Mouse (Mus musculus): ENCODE results near the gene Shc1.
A peak's percentile ranks its signal among the peaks of the same experiment; 100 is the strongest.

The Shc1 gene

DNA sequence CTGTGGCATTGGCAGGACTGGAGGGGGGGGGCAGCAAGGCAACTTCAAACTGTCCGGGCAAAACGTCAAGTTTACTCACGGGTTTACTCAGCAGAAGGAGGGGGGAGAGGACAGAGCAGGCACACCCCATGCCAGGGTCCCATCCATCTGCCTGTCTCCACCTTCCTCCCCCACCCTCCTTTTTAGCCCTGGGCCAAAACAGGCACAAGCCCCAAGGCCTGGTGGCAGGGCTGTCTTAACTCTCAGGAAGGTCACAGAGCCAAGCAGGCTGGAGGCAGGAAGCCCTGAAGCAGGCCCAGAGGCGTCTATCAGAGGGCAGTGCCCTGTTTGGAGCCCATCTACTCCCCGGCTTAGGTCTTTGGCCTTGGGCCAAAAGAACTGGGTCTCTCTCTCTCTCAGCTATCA, 28.1 kb upstream of the Shc1 start:
- DNase-seq (ENCODE audit: low spot score in 2 of 2): peak in 1 of 2 experiments; percentile 71

DNA sequence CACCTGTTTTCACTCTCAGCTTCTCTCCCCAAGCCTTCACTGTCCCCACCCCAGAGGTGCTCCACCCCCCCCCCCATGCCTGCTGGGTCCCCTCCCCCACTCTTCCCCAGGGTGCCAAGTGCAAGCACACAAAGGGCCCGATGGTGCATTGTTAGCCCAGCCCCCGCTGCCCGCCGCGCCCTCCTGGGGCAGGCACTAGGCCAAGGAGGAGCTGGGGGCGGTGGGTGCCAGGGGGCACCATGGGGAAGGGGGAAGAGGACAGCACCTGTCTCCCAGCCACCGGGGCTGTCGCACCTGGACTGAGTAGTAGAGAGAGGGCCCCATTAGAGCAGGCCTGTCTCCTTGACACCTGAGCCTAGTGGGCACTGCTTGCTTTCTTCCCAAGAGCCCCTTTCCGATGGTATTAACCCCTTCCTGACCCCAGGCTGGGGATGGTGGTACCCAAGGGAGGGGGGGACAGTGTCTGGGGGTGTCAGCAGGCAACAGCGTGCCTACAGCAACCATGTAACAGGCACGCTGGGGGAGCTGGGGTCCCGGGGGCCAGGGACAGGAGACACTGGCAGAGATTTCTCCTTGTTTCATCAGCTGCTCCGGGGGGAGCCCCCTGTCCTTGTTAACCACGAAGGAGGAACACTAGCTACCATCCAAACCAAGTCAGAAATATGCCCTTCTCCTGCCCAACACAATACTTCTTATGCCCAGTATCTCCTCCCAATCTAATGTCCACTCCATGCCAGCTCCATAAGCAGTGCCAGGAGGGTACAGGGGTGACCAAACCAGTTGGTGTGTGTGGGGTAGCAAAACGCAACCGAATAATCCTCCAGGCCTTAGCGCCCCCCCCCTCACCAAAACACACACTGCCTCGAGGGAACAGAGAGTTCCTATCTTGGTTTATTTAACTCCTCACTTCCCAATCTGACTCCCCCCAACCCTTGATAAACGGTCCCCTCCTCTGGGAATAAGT, 27.3 kb upstream of the Shc1 start:
- DNase-seq (ENCODE audit: low spot score in 2 of 2): peak; percentile 54 to 76

DNA sequence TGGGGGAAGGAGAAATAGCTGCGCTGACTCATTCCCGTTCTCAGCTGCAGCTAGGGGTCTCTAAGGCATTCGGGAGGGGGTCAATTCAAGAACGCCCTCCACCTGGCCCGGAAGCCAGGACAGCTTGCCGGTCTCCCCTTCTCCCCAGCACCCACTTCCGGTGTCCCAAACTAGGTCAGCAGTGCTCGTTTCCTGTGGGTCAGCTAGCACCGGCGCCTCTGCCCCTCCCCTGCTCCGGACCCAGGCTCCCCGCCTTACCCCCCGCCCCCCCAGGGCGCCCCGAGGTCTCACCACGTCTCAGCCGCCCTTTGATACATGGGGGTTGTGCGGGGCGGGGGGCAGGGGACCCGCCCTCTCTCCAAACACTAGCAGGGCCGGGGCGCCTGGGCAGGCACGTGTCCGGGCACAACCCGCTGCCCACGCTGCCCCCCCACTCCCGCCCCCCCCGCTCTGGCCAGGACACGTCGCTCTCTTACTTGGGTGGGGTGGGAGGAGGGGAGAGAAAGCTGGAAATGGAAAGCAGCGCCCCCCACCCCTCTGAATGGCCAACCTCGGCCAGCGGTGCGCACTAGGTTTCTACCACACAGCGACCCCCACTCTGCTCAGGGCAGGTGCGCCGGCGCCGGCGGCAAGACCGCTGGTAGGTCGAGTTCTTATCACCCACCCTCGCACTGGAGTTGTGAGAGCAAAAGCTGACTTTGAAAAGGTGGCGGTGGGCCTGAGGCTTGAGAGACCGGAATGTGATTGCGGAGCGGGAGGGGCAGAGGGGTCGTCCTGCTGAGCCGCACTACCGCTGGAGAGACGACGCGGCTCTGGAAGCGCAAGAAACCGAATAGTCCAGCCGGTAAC, 26.4 kb upstream of the Shc1 start:
- peak in 1 of 2 experiments; percentile 70 for DNase-seq (ENCODE audit: low spot score in 2 of 2)

DNA sequence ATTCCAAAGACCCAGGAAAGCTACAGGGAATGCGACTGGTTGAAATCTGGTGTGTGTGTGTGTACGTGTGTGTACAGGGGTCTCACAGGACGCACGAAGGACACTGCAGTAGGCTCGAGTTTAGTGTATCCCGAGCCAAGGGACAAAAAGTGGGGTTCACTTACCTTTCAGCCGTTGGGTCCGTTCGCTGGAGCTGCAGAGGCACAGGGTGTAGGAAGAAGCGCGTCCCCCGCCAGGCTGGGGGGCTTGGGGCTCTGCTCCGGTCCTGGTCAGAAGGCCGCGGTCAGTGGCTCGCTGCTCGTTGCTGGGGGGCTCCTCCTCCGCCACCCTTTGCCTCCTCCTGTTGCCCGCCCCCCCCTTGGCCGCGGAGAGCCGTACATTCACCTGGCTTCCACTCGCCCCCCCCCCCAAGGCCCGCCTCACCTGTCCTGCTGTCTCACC, 25.4 kb upstream of the Shc1 start:
- peak; percentile 33 to 74 for DNase-seq (ENCODE audit: low spot score in 2 of 2)

DNA sequence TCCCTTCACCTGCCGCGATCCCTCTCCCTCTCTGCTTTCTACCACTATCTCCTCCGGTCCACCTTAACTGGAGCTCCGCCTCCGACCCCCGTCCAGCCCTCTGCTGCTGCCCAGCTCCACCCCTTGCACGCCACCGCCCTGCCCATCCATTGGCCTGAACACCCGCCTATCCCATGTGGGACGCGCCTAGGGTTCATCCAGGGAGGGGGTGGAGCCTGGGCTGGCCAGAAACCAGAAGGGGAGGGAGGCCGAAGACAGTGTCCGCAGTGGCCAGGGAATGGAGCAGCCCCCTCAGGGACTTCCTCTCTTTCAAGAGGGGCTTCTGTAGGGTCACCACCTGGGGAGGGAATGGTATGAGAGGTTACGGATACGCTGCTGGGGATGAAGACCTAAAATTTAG, 24.6 kb upstream of the Shc1 start:
- peak; percentile 95 to 96 for DNase-seq (ENCODE audit: low spot score in 2 of 2)

DNA sequence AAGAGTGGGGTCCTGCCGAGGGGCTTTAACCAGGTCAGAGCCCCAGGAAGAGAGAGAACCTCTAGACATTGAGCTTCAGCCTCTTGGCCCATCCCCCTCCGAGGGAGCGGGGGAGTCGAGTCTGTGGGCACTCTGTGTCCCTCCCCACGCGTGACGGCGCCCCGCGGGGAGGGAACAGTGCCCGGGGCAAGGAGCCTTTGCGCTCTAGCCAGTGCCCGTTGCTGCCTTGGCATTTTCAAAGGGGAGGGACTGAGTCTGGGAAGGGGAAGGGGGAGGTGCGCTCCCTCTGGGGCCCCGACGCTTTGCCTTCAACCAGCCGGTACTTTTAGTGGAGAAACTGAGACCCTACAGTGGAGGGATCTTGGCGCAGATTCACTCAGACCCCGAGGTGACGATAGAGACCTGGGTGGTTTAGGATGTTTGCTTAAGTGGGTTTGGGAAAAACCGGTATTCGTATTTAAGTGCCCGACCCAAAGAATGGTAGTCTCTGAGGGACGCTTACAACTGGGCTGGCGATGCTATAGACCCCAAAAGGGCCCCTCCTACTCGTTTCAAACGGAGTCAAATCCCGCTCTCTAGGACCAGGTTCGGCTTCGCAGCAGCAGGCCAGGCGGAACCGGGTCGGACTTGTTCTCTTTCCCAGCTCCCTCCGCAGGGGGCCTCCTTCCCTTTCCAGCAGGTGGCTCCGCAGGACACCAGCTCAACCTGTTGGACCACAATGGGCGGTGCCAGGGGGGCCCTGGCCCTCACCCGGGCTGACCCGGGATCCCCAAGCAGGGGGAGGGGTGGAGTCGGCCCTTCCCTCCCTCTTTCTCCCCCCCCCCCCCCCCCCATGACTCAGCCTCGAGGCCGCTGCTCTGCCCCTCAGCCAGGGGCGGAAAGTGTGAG, 24.0 kb upstream of the Shc1 start, which contains the start of gene Zbtb7b:
Gene Zbtb7b, minus strand, starts transcription at position 771 of the 888 bp plus-strand sequence.
- DNase-seq (ENCODE audit: low spot score in 2 of 2): peak; percentile 65 to 84

DNA sequence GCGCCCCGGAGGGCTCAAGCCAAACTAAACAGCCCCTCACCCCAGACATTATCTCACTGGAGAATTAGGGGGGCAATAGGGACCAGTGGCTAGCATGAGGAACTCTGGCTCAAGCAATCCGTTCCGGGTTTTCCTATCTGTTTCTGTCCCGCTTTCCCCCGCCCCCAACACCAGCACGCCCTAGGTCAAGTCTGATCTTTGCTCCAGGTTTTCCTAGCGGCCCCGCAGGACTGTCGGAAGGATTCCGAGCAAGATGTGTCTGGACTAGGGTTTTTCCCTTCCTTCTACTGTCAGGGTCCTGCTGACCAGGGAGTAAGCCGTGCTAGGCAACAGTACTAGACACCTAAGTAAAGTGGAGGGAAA, 23.4 kb upstream of the Shc1 start:
- DNase-seq (ENCODE audit: low spot score in 2 of 2): peak; percentile 75 to 81

DNA sequence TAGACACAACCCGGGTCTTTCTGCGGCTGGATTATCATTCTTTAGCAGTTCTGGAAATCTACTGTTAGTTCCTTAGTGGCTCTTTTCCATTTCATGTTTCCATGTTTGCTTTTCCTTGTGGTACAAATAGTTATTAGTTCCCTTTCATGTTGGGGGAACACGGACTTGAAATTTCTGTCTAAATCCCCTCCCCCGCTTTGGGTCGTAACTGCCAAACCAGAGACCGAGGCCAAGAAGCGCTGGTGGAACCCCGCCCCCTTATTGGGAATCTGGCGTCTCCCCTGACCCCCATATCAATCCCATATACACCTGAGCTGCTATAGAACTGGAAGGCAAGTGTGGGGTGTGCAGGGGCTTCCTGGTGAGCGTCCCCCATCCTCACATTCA, 22.8 kb upstream of the Shc1 start:
- DNase-seq (ENCODE audit: low spot score in 2 of 2): no peak

DNA sequence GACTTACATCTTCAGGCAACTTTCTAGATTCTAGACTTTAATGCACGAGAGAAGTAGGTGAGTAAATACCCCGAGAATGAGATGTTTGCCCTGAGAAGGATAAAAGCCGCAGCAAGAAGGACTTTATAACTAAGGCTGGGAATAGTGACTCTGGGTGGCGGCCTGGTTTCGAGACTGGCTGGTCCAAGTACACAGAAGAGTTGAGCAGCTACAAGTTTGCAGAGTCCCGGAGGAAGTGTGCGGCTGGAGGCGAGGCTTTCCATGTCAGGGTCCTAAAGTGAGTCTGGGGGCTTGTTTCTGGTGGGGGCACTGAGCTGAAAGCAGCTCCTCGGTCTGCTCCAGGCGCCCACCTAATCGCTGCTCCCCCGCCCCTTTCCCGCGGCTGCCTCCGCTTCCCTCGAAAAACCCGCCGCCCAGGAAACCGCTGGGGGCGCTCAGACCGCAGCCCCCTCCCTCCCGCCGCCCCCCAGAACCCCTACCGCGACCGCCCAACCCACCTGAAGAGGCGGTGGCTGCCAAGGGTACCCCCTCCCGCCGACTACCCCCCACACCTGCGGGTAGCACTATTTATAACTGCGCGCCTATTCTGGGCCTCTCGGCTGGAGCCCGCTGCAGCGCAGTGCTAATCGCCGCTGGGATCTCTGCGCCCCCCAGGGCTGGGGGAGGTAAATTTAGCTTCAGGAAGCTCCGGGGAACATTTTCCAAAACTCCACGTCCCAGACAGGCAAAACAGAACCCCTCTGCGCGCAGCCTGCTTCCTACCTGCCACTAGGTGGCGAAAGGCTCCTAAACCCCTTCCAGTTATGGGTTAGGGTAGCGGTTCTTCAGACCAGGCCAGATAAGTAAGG, 22.2 kb upstream of the Shc1 start:
- DNase-seq (ENCODE audit: low spot score in 2 of 2): peak in 1 of 2 experiments; percentile 61

DNA sequence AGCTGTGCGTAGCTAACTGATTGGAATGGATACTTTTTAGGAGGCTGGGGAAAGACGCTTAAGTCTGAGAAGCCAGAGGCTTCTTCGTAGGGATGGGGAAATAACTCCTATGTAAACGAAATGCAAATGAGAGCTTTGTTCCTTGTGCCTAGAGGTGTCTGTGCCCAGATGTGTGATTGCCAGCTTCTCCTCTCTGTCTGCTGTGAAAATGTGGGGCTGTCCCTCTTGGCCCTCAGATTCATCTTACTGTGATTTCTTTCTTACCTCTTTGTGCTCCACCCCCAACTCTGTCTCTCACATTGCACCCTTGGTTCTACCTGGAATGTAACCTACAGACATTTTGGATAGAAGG, 21.6 kb upstream of the Shc1 start:
- no peak for DNase-seq (ENCODE audit: low spot score in 2 of 2)

DNA sequence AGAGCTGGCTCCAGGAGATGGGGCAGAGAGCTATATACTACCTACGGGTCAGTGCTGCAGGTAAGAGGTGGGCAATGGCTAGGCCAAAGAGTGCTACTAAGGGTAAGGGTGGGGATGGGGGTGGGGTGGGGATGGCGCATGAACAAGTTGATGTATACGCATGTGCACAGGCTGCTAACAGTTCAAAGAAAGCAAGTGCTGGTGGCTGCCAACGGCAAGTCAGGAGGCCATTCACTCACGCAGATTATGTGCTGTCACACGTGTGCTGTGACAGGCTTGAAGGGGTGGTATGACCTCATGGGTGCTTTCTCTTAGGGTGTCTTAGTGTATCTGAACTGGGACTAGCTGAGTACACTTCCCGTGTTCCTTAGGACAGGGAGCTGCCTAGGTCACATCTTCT, 16.9 kb upstream of the Shc1 start:
- DNase-seq (ENCODE audit: low spot score in 2 of 2): no peak

DNA sequence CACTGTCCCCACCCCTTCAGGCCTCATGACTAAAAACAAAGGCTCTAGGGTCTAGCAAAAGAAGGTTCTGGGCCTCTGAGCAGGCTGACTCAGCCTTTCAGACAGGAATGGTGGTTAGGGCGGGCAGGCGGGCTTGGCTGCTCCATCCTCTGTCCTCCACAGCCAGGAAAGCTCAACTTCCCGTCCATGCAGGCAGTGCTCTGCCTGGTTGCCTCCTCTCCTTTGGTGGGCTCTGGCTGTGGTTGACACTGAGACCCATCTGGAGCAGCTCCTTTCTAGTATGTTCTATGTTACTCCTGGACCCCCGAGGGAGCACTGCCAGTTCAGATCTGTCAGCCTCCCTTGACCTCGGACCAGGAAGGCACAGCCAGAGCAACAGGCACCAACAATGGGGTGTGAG, 15.6 kb upstream of the Shc1 start, which contains the start of gene Lenep:
Gene Lenep, minus strand, starts transcription at position 101 of the 400 bp plus-strand sequence.
- no peak for DNase-seq (ENCODE audit: low spot score in 2 of 2)

DNA sequence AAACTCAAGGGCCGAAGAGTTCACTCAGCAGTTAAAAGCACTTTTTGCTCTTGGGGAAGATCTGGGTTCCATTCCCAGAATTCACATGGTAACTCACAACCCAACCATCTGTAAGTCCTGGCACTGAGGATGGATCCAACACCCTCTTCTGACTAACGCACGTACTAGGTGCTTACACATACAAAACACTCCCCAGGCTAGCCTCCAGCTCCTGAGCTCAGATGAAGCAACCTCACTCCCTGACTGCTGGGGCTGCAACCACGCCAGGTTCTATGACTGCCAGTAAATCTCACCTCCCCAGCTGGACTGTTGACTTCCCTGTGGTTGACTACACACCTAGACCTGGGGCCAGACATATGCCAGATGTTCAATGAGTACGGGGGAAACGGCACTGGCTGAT, 11.4 kb upstream of the Shc1 start:
- DNase-seq (ENCODE audit: low spot score in 2 of 2): no peak

DNA sequence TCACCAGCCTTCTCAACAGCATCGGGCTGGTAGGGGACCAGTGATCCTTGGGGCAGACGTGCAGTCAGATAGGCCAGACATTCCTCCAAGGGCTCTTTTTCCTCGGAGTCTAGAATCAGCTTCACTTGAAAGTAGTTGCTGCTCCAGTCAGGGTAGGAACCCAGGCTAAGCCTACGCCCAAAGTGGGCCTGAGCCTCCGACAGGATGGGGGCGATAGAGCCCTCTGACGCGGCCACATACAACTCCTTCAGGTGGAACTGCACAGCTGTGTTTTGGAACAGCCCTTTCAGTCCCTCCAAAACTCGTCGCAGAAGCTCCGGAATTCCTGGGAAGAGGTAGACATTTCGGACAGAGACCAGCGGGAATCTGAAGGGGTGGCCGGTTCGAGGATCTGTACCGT, 9.8 kb upstream of the Shc1 start:
- DNase-seq (ENCODE audit: low spot score in 2 of 2): no peak

DNA sequence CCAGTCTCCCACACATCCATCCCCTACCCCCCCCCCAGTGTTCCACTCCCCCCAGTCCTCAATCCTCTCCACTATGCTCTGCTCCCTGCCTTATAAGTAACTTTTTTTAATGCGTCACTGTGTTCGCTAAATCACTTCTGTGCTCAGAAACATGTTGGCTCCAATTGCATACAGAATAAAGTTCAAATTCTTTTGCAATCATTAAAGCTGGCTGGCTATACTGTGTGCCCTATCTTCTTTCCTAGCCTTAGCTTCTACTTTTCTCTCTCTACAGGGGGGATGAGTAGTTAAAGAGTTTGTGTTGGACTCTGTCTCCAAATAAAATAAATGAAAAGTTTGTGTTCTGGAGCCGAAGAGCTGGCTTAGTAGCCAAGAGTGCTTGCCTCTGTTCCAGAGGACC, 8.5 kb upstream of the Shc1 start:
- DNase-seq (ENCODE audit: low spot score in 2 of 2): no peak

DNA sequence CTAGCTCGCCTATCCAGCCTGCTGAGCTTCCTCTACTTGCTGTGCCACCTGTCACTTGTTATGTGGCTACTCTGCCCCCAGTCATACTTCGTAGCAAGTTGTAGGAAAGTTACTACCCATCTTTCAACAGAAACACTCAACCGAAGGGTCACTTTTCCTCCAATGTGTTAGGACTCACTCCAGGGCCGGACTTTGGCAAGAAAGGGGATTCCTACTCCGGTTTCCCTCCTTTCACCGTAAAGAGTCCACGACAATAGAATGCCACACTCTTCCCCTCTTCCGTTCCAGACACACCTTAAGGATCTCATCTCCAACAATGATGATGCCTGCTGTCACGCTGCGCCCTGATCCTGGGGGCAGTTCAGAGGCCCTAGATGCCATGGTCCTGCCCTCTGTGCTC, 7.4 kb upstream of the Shc1 start:
- no peak for DNase-seq (ENCODE audit: low spot score in 2 of 2)

DNA sequence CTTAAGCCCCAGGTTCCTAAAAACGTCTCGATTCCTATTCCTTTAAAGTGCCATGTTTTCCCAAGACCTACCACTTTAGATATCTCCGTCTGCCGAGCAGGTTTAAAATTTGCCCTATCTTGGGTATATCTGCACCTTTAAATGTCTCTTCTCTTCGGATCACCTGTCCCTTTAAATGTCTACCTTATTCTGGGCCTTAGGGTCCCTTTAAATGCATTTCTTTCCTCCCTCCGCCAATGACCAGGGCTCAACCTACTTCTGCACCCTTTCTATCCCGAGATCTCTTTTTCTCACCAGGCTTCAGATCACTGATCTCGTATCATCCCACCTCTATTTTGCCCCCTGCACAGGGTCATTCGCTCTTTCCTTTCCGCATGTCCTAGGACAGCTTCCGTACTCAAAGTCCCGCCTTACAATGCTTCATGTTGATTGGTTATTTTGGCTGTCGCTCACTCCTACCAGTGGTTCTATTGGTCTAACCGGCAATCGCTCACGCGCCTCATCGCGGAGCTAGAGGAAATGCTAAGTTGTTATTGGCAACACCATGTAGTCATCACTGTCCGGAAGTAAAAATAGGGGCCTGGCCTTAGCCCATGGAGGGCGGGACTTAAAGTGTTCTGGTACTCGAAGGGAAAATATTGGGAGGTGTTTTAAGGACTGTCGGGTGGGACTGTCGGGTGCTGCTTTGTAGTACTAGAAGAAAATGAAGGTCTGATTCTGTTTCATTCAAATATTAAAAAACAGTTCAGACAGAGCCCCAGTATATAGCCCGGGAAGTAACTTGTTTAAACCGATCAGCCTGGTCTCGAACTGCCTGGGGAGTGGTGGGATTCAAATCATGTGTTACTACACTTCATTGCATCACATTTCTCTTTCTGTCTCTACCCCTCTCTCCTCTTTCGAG, 6.5 kb upstream of the Shc1 start, which contains the start of gene Flad1:
Gene Flad1, minus strand, starts transcription at position 381 of the 904 bp plus-strand sequence.
- peak; percentile 98 for DNase-seq (ENCODE audit: low spot score in 2 of 2)

DNA sequence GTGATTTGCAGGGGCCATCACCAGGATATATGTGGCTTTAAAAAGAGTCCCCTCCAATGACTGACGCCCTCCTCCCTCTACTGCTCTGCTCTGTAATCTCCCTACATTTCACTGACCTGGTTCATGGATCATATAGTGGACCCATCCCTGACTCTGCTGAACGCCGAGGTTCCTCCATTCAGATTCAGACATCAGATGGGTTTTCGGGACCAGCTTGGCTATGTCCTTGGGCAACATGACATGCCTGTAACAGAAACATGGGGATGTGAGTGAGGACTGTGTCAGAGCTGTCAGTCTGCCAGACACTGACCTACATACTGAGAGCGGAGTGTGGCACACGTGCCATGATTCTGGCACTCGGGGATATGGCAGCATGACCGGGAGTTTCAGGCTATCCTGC, 2.1 kb upstream of the Shc1 start:
- no peak for DNase-seq (ENCODE audit: low spot score in 2 of 2)

DNA sequence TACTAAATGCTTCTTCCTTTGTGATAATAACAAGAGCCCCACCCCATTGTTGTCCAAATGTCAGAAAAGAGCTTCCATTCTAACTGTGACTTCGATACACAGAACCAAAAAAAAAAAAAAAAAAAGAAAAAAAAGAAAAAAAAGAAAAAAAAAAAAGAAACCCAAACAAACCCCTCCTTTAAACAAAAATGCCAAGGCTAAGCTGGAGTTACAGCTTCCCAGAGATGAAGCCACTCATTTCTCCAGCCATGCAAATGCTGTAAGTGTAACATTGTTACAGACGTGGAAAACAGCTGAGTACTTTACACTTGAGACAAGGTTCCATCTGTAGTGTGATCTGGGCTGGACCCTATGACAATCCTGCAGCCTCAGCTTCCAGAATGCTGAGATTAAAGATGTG, 1.1 kb upstream of the Shc1 start:
- no peak for DNase-seq (ENCODE audit: low spot score in 2 of 2)

DNA sequence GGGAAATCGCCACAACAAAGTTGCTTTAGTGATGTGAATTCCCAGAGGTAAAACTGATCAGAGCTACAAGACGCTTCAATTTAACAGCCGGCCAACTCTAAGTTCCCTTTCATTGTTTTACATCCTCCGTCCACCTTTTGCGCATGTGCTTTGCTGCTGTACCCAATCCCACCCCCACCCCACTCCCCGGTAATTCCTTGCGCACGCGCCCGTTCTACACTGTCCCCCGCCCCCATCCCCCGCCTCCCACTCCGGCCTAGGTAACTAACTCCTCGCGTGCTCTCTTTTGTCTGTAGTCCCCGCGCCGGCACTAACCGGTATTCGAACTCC, 438 bp upstream of the Shc1 start:
- no peak for DNase-seq (ENCODE audit: low spot score in 2 of 2)

Data from spleen, postnatal 4 days (tissue).